Mouse (Mus musculus): ENCODE data around the gene Eef1akmt1.

The Eef1akmt1 gene

DNA sequence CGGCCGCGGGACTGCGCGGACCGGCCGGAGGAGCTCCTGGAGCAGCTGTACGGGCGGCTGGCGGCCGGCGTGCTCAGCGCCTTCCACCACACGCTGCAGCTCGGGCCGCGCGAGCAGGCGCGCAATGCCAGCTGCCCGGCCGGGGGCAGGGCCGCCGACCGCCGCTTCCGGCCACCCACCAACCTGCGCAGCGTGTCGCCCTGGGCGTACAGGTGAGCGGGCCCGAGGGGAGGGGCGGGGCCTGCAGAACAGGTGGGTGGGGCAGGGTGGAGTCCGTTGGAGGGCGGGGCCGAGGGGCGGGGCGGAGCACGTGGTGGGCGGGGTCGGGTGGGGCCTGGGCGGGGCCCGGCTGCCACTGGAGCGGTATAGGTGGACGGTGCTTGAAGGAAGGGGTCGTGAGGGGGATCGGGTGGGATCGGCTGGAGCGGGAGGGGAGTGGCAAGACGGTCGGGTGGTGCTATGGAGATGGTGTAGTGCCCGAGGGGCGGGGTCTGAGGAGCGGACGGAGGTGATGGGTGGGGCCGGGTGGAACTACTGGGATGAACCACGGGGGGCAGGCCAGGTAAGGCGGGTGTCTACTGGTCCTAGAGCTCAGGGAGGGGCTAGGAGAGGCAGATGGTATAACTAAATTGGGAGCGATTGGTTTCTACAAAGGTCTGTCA is 45.9 kb downstream of the Eef1akmt1 start:
- no peak for DNase-seq (ENCODE audit: extremely low read depth, insufficient read length, low spot score)

DNA sequence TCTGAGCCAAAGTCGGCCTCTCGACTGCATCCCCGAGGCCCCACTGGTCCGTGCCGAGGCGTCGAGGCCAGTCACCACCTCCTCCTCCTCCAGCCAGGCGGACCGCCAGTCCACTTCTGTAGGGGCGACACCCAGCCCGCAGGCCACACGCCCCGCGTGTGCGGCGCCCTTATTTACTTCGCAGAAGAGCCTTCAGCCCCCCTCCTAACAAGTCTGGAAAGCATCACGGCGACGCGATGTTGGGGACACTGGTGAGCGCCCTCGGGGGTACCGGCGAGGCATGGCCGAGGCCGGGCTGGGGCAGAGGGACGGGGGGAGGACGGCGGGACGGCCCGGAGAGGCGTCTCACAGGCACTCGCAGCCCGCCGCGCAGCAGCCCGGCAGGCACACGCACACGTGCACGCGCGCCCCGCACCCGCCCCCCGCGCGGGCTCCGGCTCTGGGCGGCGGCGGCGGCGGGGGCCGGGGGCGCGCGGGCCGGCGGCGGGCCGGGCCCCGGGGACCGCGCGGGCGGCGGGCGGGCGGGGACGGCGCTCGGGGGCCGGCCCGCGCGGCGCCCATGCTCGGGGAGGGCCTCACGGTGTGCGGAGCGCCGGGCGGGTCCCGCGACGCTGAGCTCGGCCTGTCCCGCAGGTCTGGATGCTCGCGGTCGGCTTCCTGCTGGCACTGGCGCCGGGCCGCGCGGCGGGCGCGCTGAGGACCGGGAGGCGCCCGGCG is 46.6 kb downstream of the Eef1akmt1 start, which contains the start of gene Il17d:
TSS of gene Il17d (plus strand) at position 107 of the 717 bp plus-strand sequence.
- DNase-seq (ENCODE audit: extremely low read depth, insufficient read length, low spot score), result no peak

- DNase-seq (ENCODE audit: extremely low read depth, insufficient read length, low spot score), result no peak
Observed at GRCm38 (mm10) chr14:57523762-57524161, 47.6 kb downstream of the Eef1akmt1 start.

DNA sequence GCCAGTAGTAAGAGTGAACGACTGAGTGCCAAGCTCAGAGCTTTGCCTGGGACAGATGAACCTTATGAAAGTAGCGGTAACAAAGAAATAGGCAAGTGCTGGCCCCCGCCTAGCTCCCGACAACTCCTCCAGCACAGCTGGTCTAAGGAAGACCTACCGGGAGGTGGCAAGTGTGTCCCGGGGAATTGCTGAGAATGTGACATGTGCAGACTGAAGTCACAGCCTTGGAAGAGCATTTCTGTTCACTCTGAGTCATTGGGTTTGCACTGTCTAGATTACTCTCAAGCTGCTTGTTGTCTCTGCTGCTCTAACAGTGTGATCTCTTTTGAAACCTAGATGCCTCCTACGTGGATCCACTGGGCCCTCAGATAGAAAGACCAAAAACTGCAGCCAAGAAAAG is 54.4 kb downstream of the Eef1akmt1 start:
- no peak for DNase-seq (ENCODE audit: extremely low read depth, insufficient read length, low spot score)

- no peak for DNase-seq (ENCODE audit: extremely low read depth, insufficient read length, low spot score)
Observed at GRCm38 (mm10) chr14:57515156-57515762, 56.2 kb downstream of the Eef1akmt1 start.

GRCm38 (mm10) chr14:57509554-57509953 is 61.9 kb downstream of the Eef1akmt1 start:
- DNase-seq (ENCODE audit: extremely low read depth, insufficient read length, low spot score), result no peak

GRCm38 (mm10) chr14:57503729-57504128 is 67.7 kb downstream of the Eef1akmt1 start:
- DNase-seq (ENCODE audit: extremely low read depth, insufficient read length, low spot score), result no peak

Measured in 3134 (cell line).